Mouse (Mus musculus) spleen, postnatal 14 days (tissue): Measurements from ENCODE around the gene Rangrf.
"Not testable (repeated sequence)": the region's sequence is repeated elsewhere in the genome, so short reads cannot be mapped to it uniquely, and the experiment has no call there.

Experiments used
- DNase-seq, 2 experiments: peaks; one replicate each; pipeline ENCODE4 v3.0.0; 2021 to 2022; ENCODE audit warnings: low spot score in 2 of 2

Rangrf gene

DNA sequence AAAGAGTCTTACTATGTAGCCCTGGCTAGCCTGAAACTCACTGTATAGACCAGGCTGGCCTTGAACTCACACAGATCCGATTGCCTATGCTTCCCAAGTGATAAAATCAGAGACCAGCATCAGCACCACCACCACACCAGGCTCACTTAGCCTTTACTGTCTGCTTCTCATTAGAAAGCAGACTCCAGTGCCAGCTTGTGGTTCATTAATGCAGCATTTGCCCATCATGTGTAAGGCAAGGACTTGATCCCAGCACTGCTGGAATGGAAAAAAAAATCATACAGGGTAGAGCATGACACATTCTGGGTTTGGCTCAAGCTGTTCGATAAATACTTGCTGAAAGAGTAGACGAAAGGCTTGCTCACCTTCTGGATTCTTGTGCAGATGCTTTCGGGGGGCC is 29.0 kb downstream of the Rangrf start:
- DNase-seq: no peak

DNA sequence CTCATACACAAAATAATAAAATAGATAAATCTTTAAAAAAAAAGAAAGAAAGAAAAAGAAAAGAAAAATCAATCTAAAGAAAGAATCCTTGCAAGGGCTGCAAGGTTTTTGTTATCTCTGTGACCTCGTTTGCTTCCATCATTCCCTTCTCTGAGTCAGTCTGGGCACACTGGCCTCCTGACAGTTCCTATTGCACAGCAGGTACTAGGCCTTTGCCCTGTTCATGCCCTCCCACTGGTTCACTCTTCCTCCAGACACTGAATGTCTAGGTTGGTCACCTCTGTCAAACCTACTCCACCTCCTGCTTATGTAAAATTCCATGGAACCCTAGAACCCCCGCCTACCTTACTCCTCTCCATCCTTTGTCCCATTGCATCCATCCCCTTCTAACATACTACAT is 29.7 kb downstream of the Rangrf start:
- DNase-seq: no peak

DNA sequence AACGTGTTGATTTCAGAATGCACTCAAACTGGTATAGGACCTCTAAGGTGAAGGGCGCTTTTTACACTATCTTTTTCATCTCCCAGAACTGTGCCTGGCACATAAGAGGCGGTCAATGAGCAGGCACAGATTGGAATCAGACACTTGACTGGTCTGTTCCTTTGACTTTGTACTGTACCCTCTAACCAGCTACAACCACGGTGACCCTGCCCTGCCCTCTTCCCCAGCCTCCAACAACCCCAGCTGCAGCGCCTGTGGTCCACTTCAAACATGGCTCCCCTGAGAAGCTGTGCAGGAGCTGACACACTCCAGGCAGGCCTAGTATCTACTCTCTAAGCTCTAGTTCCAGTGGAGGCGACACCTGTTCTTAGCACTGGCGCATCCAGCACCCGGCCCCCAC is 32.3 kb downstream of the Rangrf start:
- no peak for DNase-seq

DNA sequence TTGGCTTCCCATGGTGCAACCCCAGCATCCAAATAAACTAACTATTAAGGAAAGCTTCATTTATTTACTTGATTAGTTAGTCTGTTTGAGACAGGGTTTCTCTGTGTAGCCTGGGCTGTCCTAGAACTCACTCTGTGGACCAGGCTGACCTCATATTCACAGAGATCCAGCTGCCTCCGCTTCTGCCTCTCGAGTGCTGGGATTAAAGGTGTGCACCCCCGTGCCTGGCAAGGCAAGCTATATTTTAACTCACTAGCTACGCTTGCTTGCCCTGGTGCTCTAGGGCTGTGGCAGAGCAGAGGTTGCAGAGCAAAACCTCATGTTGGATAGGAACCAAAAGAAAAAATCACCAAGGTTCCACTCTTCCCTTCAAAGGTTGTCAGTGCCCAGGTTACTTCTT is 34.5 kb downstream of the Rangrf start:
- no peak for DNase-seq

DNA sequence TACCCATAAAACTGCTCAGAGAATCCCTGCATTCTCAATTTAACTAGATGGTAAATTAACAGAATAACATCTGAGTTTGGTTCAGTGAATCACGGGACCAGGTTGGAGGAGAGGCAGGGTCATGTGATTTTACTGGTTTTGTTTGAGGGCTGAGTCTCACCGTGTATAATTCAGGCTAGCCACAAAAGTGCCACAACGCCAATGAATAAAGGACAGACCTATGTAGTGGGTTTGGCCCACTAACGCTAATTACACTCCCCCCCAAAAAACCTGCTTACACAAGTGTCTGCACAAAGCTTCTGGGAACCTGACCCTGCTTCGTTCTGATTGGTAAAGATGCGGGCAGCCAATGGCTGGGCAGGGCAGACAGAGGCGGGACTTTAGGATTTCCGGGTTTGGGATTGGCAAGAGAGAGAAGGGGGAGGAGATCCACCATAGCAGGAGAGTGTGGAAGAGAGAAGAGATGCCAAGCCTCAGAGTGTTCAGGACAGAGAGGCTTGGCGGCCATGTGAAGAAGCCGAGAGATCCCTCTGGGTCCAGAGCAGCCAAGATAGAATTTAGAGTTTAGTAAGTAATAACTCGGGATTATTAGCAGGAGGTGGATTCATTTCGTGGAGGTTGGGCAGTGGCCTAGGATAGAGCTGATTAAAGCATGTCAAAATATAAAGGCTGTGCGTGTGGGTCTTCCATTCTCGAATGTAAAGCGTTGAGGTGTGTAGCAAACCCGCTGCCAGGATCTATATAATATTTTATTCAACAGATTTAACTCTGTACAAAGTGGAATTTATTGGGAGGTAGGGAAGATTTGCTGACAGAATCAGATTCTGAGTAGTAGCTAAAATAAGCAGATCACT is 35.3 kb downstream of the Rangrf start:
- DNase-seq: peak; percentile 56 to 67

DNA sequence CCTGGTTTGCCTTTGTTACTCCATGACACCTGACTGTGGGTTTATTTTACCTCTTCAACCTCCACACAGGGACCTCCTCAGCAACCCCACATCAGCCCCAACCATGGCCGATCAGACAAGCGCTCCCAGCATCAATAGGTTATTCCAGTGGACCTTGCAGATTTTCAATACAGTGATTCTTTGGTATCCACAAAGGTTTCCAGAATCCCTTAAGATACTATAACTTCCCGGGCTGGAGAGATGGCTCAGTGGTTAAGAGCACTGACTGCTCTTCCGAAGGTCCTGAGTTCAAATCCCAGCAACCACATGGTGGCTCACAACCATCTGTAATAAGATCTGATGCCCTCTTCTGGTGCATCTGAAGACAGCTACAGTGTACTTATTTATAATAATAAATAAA is 38.0 kb downstream of the Rangrf start:
- DNase-seq: not testable (repeated sequence)

DNA sequence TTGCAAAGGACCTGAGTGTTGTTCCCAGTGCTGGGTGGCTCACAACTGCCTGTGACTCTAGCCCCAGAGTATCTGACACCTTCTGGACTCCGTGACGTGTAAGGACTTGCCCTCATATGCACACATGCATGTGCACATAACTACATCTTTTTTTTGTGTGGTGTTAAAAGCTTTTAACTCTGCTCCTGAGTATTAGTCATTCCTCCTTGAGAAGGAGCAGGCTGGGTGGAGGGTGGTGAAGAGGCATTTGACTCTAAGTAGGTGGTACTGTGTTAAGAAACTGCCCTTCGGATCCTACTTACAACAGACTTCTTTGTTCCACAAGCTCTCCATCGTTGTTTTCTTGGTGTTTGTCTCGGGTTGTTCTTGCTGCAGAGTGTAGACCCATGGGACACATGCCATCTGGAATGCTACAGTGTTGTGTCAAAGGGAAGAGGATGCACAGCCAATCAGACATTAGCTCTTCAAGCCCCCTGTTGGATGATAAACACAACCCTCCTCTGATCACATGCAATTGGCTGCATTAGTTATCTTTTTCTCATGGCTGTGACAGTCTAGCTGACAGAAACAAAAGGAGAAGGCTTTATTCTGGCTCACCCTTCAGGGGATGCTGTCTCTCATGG is 41.0 kb downstream of the Rangrf start:
- no peak for DNase-seq

DNA sequence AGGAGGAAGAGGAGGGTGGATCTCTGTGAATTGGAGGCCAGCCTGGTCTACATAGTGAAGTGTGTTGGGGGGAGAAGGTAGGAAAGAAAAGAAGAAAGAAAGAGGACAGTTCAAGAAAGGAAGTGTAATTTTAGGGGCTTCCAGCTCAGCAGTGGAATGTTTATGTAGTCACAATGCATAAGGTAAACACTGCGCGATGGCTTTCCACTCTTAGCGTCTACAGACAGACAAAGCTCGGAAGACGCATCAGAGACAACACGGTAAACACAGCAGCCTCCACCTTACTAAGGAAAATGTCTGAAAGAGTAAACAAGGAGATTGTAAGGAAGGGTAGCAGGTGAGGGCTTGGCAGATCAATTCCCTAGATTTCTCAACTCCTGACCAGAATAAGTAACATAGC is 45.0 kb downstream of the Rangrf start:
- DNase-seq: no peak

DNA sequence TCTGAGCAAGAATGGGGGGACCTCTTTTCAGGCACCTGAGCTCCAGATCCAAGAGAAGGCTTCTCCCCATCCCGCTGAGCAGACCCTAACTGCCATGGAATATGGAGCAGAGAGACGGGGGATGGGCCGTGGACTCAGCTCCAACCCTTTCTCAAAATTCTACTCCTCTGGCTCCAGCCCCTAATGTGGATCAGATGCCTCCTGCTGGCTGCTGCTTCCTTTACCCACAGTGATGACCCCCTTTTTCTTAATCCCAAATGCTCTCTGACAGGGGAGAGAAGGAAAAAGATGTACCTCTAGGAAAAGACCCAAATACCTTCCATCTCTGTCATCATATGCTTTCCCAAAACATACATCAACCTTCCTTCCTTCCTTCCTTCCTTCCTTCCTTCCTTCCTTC is 48.0 kb downstream of the Rangrf start, which contains the start of gene Odf4:
TSS of gene Odf4 (minus strand) at position 101 of the 400 bp plus-strand sequence.
- DNase-seq: no peak

DNA sequence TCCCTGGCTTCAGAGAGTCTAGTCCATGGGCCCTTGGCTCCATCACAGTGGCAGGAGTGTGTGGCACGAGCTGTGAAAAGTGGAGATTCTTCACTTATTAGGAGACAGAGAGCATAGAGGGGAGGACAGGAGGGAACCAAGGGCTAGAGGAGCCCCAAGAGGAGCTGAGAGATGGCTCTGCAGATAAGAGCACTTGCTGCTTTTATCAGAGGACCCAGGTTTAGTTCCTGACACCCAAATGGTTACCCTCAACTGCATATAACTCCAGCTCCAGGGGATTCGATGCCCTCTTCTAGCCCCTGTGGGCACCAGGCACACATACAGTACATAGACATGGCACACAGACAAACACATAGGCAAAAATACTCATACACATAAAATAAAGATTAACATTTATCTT is 50.2 kb downstream of the Rangrf start:
- no peak for DNase-seq

DNA sequence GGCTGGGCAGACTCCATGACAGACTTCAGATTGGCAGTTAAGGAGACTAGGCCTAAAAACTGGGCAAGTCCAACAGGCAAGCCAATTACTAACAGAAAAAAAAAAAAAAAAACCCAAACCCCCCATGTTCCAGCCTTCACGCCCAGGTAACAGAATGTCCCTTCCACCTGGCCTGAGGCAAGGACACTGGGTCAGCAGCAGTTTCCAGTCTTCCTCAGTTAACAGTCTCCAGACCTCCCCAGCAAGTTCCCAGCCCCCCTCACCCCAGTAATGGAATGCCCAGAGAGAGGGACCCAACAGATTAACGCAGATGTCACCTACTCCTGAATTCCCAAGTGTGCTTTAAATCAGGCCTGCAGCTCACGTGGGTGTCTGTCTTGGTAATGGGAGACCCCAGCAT is 51.8 kb downstream of the Rangrf start:
- DNase-seq: no peak
